Mouse (Mus musculus) thymus, adult 2 months (tissue): ENCODE measurements around the gene Msi2.

Source experiments
- CTCF ChIP-seq: fragments of 200-500 bp; IDR thresholded peaks from 2 replicates; pipeline ENCODE4 v1.5.1; 2012; ENCODE audit warnings: mild to moderate bottlenecking, control low read depth, low read length, moderate library complexity, borderline replicate concordance; ENCODE audit not compliant: control insufficient read depth, poor library complexity, insufficient read depth; ENCODE audit errors: extremely low read depth
- POLR2A ChIP-seq: fragments of 200-500 bp; IDR thresholded peaks from 2 replicates; pipeline ENCODE4 v1.6.1; 2012; ENCODE audit warnings: mild to moderate bottlenecking, low read length, control low read depth, moderate library complexity; ENCODE audit not compliant: control insufficient read depth, poor library complexity, insufficient read depth; ENCODE audit errors: extremely low read depth

- TF ChIP-seq CTCF (no peak), POLR2A (no peak)
These were observed 294.1 kb downstream of the Msi2 start for GRCm38 (mm10) chr11:88424034-88424767.
